Mouse (Mus musculus) testis, adult 2 months (tissue): ENCODE data around the gene Kcnab1.

Experiments used
- CTCF ChIP-seq: fragments of 200-500 bp; IDR thresholded peaks from 2 replicates; pipeline ENCODE4 v1.5.1; 2012; ENCODE audit warnings: low read depth, mild to moderate bottlenecking, inconsistent platforms, low read length, moderate library complexity; ENCODE audit not compliant: control insufficient read depth, insufficient read depth, insufficient replicate concordance
- POLR2A ChIP-seq: fragments of 200-500 bp; IDR thresholded peaks from 2 replicates; pipeline ENCODE4 v1.6.1; 2012; ENCODE audit warnings: low read depth, mild to moderate bottlenecking, inconsistent platforms, low read length, moderate library complexity; ENCODE audit not compliant: control insufficient read depth

GRCm38 (mm10) chr3:65397566-65397965 is 288.4 kb downstream of the Kcnab1 start:
- no peak for TF ChIP-seq CTCF
- TF ChIP-seq POLR2A, result no peak
